ENCODE assay signal across 20 mouse cellular contexts in the genomic region with DNA sequence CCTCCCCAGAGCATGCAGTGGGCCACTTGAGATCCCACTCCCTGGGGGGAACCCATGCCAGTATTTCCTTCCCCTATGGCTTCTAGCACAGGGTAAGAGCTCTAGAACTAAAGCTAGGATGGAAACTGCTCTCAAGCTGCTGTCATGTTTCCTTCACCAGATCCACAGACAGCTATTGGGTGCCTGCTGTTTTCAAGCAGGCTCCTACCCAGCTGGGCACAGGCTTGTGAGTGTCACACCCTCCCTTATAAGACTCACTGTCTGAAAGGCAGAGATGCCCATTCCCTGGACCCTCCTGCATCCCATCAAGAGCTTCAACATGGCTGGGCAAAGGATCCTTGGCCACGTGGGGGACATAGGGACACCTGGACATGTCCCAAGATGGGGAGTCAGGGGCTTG.
DNase-seq lines count a peak whose midpoint lies in the region; ATAC-seq lines count a peak whose summit lies in the region.
"Had no signal": no experiment of that assay in that cellular context is flagged by ENCODE, and none has a peak within 500 bp of the region (broad histone marks: within the 10 kb centered on the region; RNA-seq: fewer than 3 reads in every experiment).

No protein-coding gene starts in this region.

- 0 out of 2 replicates have a peak overlapping the region, but pooled peaks have one; percentile 46 for H3K27ac ChIP-seq in hindbrain, embryonic 12.5 days
- no peak overlapping the region for H3K27ac ChIP-seq in hindbrain, embryonic 14.5 days
- H3K27ac ChIP-seq in neural tube, embryonic 12.5 days: no peak overlapping the region
- H3K27ac ChIP-seq in neural tube, embryonic 15.5 days (replicated peaks): no peak overlapping the region
- peak overlapping the region; percentile 89 for H3K27ac ChIP-seq in forebrain, embryonic 15.5 days (replicated peaks)
- H3K27ac ChIP-seq: gastrocnemius, adult 2 months; heart, embryonic 10.5 days; kidney, embryonic 15.5 days; limb, embryonic 10.5 days had no signal

- no peak overlapping the region; the same call in 1 of the 2 replicates for H3K9ac ChIP-seq in hindbrain, embryonic 12.5 days
- no peak overlapping the region for H3K9ac ChIP-seq in hindbrain, embryonic 14.5 days
- no peak overlapping the region for H3K9ac ChIP-seq in neural tube, embryonic 12.5 days
- no peak overlapping the region for H3K9ac ChIP-seq in neural tube, embryonic 15.5 days (replicated peaks)
- H3K9ac ChIP-seq in forebrain, embryonic 15.5 days (replicated peaks): 0 out of 2 replicates have a peak overlapping the region, but pooled peaks have one; percentile 8
- H3K9ac ChIP-seq: hindbrain, embryonic 15.5 days; kidney, embryonic 15.5 days; liver, postnatal 0 days had no signal

- H3K36me3 ChIP-seq in hindbrain, embryonic 12.5 days: no peaks in the 10 kb centered on the region
- H3K36me3 ChIP-seq in hindbrain, embryonic 14.5 days (replicated peaks; ENCODE audit: control insufficient read depth, insufficient read depth): no peaks in the 10 kb centered on the region
- no peaks in the 10 kb centered on the region for H3K36me3 ChIP-seq in neural tube, embryonic 12.5 days
- no peaks in the 10 kb centered on the region for H3K36me3 ChIP-seq in neural tube, embryonic 15.5 days
- H3K36me3 ChIP-seq in forebrain, embryonic 15.5 days: no peaks in the 10 kb centered on the region
- H3K36me3 ChIP-seq: G1E; heart, embryonic 10.5 days; hindbrain, embryonic 15.5 days; kidney, embryonic 15.5 days; limb, embryonic 10.5 days had no signal

- H3K27me3 ChIP-seq in hindbrain, embryonic 12.5 days: no peaks in the 10 kb centered on the region
- no peaks in the 10 kb centered on the region for H3K27me3 ChIP-seq in hindbrain, embryonic 14.5 days (ENCODE audit: control insufficient read depth, insufficient read depth, low read length)
- peaks cover 5% of the 10 kb centered on the region; the same call in 1 of the 2 replicates for H3K27me3 ChIP-seq in neural tube, embryonic 12.5 days (replicated peaks)
- 0 out of 2 replicates have a peak, but pooled peaks cover 5% of the 10 kb centered on the region for H3K27me3 ChIP-seq in neural tube, embryonic 15.5 days (replicated peaks)
- H3K27me3 ChIP-seq in forebrain, embryonic 15.5 days: no peaks in the 10 kb centered on the region
- H3K27me3 ChIP-seq: hindbrain, embryonic 15.5 days had no signal

- H3K4me2 ChIP-seq in hindbrain, embryonic 12.5 days (replicated peaks): no peak overlapping the region
- no peak overlapping the region for H3K4me2 ChIP-seq in hindbrain, embryonic 14.5 days (replicated peaks)
- 0 out of 2 replicates have a peak overlapping the region, but pooled peaks have one; percentile 9 for H3K4me2 ChIP-seq in neural tube, embryonic 12.5 days (replicated peaks)
- no peak overlapping the region for H3K4me2 ChIP-seq in neural tube, embryonic 15.5 days
- H3K4me2 ChIP-seq in forebrain, embryonic 15.5 days (replicated peaks): no peak overlapping the region
- H3K4me2 ChIP-seq: hindbrain, embryonic 15.5 days; kidney, embryonic 15.5 days had no signal

- no peaks in the 10 kb centered on the region for H3K9me3 ChIP-seq in hindbrain, embryonic 12.5 days (replicated peaks)
- no peaks in the 10 kb centered on the region for H3K9me3 ChIP-seq in hindbrain, embryonic 14.5 days (ENCODE audit: control insufficient read depth, low read length)
- H3K9me3 ChIP-seq in neural tube, embryonic 12.5 days: no peaks in the 10 kb centered on the region
- H3K9me3 ChIP-seq in neural tube, embryonic 15.5 days (replicated peaks): no peaks in the 10 kb centered on the region
- no peaks in the 10 kb centered on the region for H3K9me3 ChIP-seq in forebrain, embryonic 15.5 days
- H3K9me3 ChIP-seq: heart, embryonic 10.5 days; hindbrain, embryonic 15.5 days; kidney, embryonic 15.5 days; limb, embryonic 10.5 days had no signal

- peaks cover 27% of the 10 kb centered on the region for H3K4me1 ChIP-seq in hindbrain, embryonic 12.5 days
- peaks cover 25% of the 10 kb centered on the region for H3K4me1 ChIP-seq in hindbrain, embryonic 14.5 days (replicated peaks; ENCODE audit: control insufficient read depth, insufficient read depth, low read length)
- peaks cover 39% of the 10 kb centered on the region for H3K4me1 ChIP-seq in neural tube, embryonic 12.5 days
- peaks cover 38% of the 10 kb centered on the region for H3K4me1 ChIP-seq in neural tube, embryonic 15.5 days
- peaks cover 45% of the 10 kb centered on the region for H3K4me1 ChIP-seq in forebrain, embryonic 15.5 days

- WGBS in hindbrain, embryonic 12.5 days: 61% methylated on average over 1 of the region's 1 CpGs
- WGBS in hindbrain, embryonic 14.5 days: 44% methylated on average over 1 of the region's 1 CpGs
- 53% methylated on average over 1 of the region's 1 CpGs for WGBS in neural tube, embryonic 12.5 days
- 66% methylated on average over 1 of the region's 1 CpGs for WGBS in neural tube, embryonic 15.5 days
- 30% methylated on average over 1 of the region's 1 CpGs for WGBS in forebrain, embryonic 15.5 days

- no peak for ATAC-seq in hindbrain, embryonic 12.5 days (ENCODE audit: low FRiP score)
- ATAC-seq in hindbrain, embryonic 14.5 days (ENCODE audit: low FRiP score): no peak
- no peak for ATAC-seq in neural tube, embryonic 12.5 days (ENCODE audit: low FRiP score, low read depth)
- no peak for ATAC-seq in neural tube, embryonic 15.5 days (ENCODE audit: low FRiP score)
- ATAC-seq in forebrain, embryonic 15.5 days (replicated peaks): 0 out of 2 replicates have a peak, but pooled peaks have one; percentile 20
- no peak for ATAC-seq in erythroblast, adult 5-6 weeks (replicated peaks; ENCODE audit: low FRiP score, poor library complexity, severe bottlenecking)
- ATAC-seq: activated CD4-positive, CD25-positive, alpha-beta regulatory T cell, adult 4 months; intestine, postnatal 0 days; liver, postnatal 0 days had no signal

- DNase-seq in hindbrain, embryonic 14.5 days (ENCODE audit: low spot score): no peak
- no peak for DNase-seq in kidney, postnatal 25 days
- DNase-seq: adrenal gland, postnatal 14 days; cerebellum, adult 11-12 months; gastrocnemius, adult 2 months; liver, postnatal 0 days; lung, postnatal 10 days; thymus, postnatal 25 days had no signal

- H3K4me3 ChIP-seq in hindbrain, embryonic 12.5 days: no peak overlapping the region
- H3K4me3 ChIP-seq in hindbrain, embryonic 14.5 days (replicated peaks; ENCODE audit: low read length): no peak overlapping the region
- no peak overlapping the region for H3K4me3 ChIP-seq in neural tube, embryonic 12.5 days
- H3K4me3 ChIP-seq in neural tube, embryonic 15.5 days (replicated peaks): no peak overlapping the region
- H3K4me3 ChIP-seq in forebrain, embryonic 15.5 days: no peak overlapping the region
- H3K4me3 ChIP-seq: gastrocnemius, adult 2 months; heart, embryonic 10.5 days; hindbrain, embryonic 15.5 days; kidney, embryonic 15.5 days; limb, embryonic 10.5 days had no signal

Comparison
In these comparisons a context has a peak if more than half of its experiments do, and no peak if none do; other contexts are left out.
1. H3K27ac ChIP-seq: peak in hindbrain, embryonic 12.5 days (single experiment) and forebrain, embryonic 15.5 days (single experiment); none in hindbrain, embryonic 14.5 days (single experiment), neural tube, embryonic 12.5 days (single experiment) and neural tube, embryonic 15.5 days (single experiment).